Mouse (Mus musculus) forebrain, postnatal 0 days (tissue): ENCODE results near the gene Gdpd5. TPM values are rescaled to one million over a fixed set of nuclear protein-coding genes. Genes with fewer than 3 reads are reported as not detected.

Experiments used
- ATAC-seq: fragments of 200-750 bp; cut with Nextera tagmentation; 2 replicates; pipeline ENCODE4 v1.8.0; 2017; ENCODE audit warnings: mild to moderate bottlenecking, moderate library complexity
- DNase-seq: peaks from one replicate; pipeline ENCODE4 v3.0.0-alpha.2; 2015
- H3K27ac ChIP-seq: fragments of 300-500 bp; sonication (generic); 2 replicates; pipeline ENCODE4 v1.5.1; 2014; ENCODE audit warnings: low read depth, mild to moderate bottlenecking, antibody characterized with exemption, low read length, moderate library complexity, mixed read lengths
- H3K27me3 ChIP-seq: fragments of 300-500 bp; sonication (generic); 2 replicates; pipeline ENCODE4 v1.6.1; 2014; ENCODE audit warnings: mild to moderate bottlenecking, low read length, mixed read lengths; ENCODE audit not compliant: insufficient read depth
- H3K36me3 ChIP-seq: fragments of 300-500 bp; sonication (generic); 2 replicates; pipeline ENCODE4 v1.6.1; 2014; ENCODE audit warnings: mild to moderate bottlenecking, moderate library complexity; ENCODE audit not compliant: insufficient read depth
- H3K4me1 ChIP-seq: fragments of 300-500 bp; sonication (generic); 2 replicates; pipeline ENCODE4 v1.6.1; 2014; ENCODE audit warnings: antibody characterized with exemption; ENCODE audit not compliant: insufficient read depth
- H3K4me2 ChIP-seq: fragments of 300-500 bp; sonication (generic); 2 replicates; pipeline ENCODE4 v1.6.1; 2014; ENCODE audit warnings: low read depth, mild to moderate bottlenecking, moderate library complexity
- H3K4me3 ChIP-seq: fragments of 300-500 bp; sonication (generic); 2 replicates; pipeline ENCODE4 v1.5.1; 2014; ENCODE audit warnings: low read depth, low read length, mixed read lengths
- H3K9ac ChIP-seq: fragments of 300-500 bp; sonication (generic); 2 replicates; pipeline ENCODE4 v1.6.1; 2014; ENCODE audit warnings: mild to moderate bottlenecking
- H3K9me3 ChIP-seq: fragments of 300-500 bp; sonication (generic); 2 replicates; pipeline ENCODE4 v1.6.1; 2016; ENCODE audit warnings: low read length
- CTCF ChIP-seq: sonication (generic); IDR thresholded peaks from 2 replicates; pipeline ENCODE4 v1.5.1; 2016; ENCODE audit warnings: antibody characterized with exemption, control low read depth, low read depth
- WGBS: fragments of 180-500 bp; shearing (Covaris S2); extraction: QIAGEN DNeasy Blood & Tissue Kit; methylation state at CpG from one replicate; pipeline ENCODE4 v1.1.7; 2014; 5-methylcytosine and 5-hydroxymethylcytosine counted together
- polyA plus RNA-seq: library from polyadenylated mRNA; unstranded; fragments of >200 nt; fragmentation: Nextera tagmentation; extraction: Ambion mirVana; gene quantifications from 2 replicates; pipeline ENCODE4 v1.2.1, GENCODE M21; 2015
- total RNA-seq: library from RNA; depleted of rRNA; stranded (reverse); fragments of >200 nt; gene quantifications from 2 replicates; pipeline ENCODE4 v1.2.3, GENCODE M21; 2014

The Gdpd5 gene
- total and polyA plus RNA-seq, 2 experiments from 2014 or later: 38.2 to 41.2 TPM

- WGBS: 17% methylated on average over 4 of the region's 4 CpGs
- Histone ChIP-seq H3K27me3 (no peaks in the 10 kb centered on the region), H3K36me3 (peaks cover 20% of the 10 kb centered on the region), H3K4me2 (peak overlapping the region; percentile 77), H3K4me1 (peaks cover 28% of the 10 kb centered on the region), H3K4me3 (peak overlapping the region; percentile 68), H3K27ac (no peak overlapping the region), H3K9me3 (no peaks in the 10 kb centered on the region), H3K9ac (peak overlapping the region; percentile 35)
- peak; percentile 25 for TF ChIP-seq CTCF
- DNase-seq (peak; percentile 20), ATAC-seq (no peak)
These were observed 2.9 kb downstream of the Gdpd5 start for GRCm38 (mm10) chr7:99384101-99384611.

DNA sequence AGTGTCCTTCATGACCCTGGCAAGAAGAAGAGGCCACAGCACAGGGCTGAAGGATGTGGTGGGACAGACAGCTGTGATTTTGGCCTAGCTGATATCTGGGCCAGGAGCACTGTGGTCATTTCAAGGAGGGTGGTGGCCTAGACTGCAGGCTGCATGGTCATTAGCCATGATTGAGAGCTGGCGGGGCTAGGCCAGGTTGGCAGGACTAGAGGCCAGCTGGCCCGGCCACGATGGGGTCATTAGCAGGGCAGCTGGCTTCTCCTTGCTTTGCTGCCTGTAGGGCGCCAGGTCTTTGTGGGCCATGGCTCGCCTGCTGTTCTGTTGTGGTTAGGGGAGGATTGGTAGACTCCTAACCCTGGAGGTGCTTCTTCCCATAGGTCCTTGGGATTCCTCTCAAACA lies 4.8 kb downstream of the Gdpd5 start:
- no peak for DNase-seq
- Histone ChIP-seq H3K9ac (0 out of 2 replicates have a peak overlapping the region, but pooled peaks have one; percentile 0), H3K4me2 (no peak overlapping the region), H3K4me3 (no peak overlapping the region), H3K9me3 (no peaks in the 10 kb centered on the region), H3K36me3 (peaks cover 26% of the 10 kb centered on the region), H3K27me3 (no peaks in the 10 kb centered on the region), H3K4me1 (peaks cover 28% of the 10 kb centered on the region), H3K27ac (no peak overlapping the region)
- ATAC-seq: no peak
- no peak for TF ChIP-seq CTCF
- WGBS: 69% methylated on average over 5 of the region's 5 CpGs

GRCm38 (mm10) chr7:99386811-99387210 lies 5.6 kb downstream of the Gdpd5 start:
- Histone ChIP-seq H3K4me1 (peaks cover 28% of the 10 kb centered on the region), H3K9ac (no peak overlapping the region)
- DNase-seq: no peak

DNA sequence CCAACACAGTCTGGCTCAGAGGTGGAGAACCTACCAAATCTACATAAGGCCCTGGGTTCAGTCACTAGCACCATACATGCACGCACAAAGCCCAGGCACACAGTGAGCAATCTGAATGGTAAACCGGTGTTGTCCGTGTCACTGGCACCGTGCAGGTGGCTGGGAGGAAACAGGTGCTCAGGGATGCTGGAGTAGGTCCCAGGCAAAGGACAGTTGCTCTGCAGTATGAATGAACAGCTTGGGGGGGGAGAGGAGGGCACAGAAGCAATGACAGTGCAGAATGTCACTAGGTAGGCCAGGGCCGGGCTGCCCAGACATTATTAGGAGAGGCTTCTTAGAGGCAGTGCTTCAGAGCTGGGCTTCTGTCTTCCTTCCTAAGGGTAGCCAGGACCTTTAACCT lies 6.1 kb downstream of the Gdpd5 start:
- Histone ChIP-seq H3K4me3 (no peak overlapping the region), H3K27ac (no peak overlapping the region), H3K36me3 (peaks cover 26% of the 10 kb centered on the region), H3K4me2 (no peak overlapping the region), H3K27me3 (no peaks in the 10 kb centered on the region), H3K9me3 (no peaks in the 10 kb centered on the region), H3K4me1 (peaks cover 28% of the 10 kb centered on the region), H3K9ac (no peak overlapping the region)
- ATAC-seq (no peak), DNase-seq (no peak)
- no peak for TF ChIP-seq CTCF
- 86% methylated on average over 5 of the region's 5 CpGs for WGBS

More at GRCm38 (mm10) chr7:99386811-99387210, 5.6 kb downstream of the Gdpd5 start:
- no peak for ATAC-seq
- TF ChIP-seq CTCF: no peak
- Histone ChIP-seq H3K4me3 (no peak overlapping the region), H3K27ac (no peak overlapping the region), H3K36me3 (peaks cover 26% of the 10 kb centered on the region), H3K4me2 (no peak overlapping the region), H3K27me3 (no peaks in the 10 kb centered on the region), H3K9me3 (no peaks in the 10 kb centered on the region)
- 87% methylated on average over 4 of the region's 4 CpGs for WGBS

GRCm38 (mm10) chr7:99390559-99390958 lies 9.3 kb downstream of the Gdpd5 start:
- no peaks in the 10 kb centered on the region for H3K9me3 ChIP-seq

DNA sequence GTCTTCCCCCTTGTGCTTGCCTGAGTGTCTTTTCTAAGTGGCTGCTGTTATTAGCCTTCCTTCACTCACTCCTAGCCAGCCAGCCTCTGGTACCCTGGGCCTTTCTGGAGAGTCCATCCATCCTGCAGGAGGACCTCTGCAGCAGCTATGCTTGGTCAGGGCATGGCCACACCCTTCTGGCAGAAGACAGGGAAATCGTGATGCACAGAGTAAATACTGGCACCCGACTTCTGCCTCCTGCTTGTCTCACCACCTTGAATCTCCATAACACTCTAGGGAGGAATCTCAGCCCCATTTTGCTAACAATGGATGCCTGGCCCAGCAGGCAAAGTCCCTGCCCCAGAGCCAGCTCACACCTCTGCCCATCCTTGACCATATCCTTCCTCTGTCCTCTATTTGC lies 11.5 kb downstream of the Gdpd5 start:
- WGBS: 71% methylated on average over 2 of the region's 2 CpGs
- ATAC-seq (no peak), DNase-seq (no peak)
- Histone ChIP-seq H3K4me1 (no peaks in the 10 kb centered on the region), H3K27me3 (no peaks in the 10 kb centered on the region), H3K27ac (no peak overlapping the region), H3K4me2 (no peak overlapping the region), H3K9ac (no peak overlapping the region), H3K36me3 (peaks cover 18% of the 10 kb centered on the region), H3K9me3 (no peaks in the 10 kb centered on the region), H3K4me3 (no peak overlapping the region)
- no peak for TF ChIP-seq CTCF

More at GRCm38 (mm10) chr7:99390559-99390958, 9.3 kb downstream of the Gdpd5 start:
- 25% methylated on average over 4 of the region's 4 CpGs for WGBS
- DNase-seq (no peak), ATAC-seq (no peak)
- no peak overlapping the region for H3K27ac ChIP-seq
- no peak for TF ChIP-seq CTCF
- no peak overlapping the region for H3K4me3 ChIP-seq
- H3K36me3 ChIP-seq: peaks cover 26% of the 10 kb centered on the region
- H3K4me1 ChIP-seq: 0 out of 2 replicates have a peak, but pooled peaks cover 6% of the 10 kb centered on the region
- no peaks in the 10 kb centered on the region for H3K27me3 ChIP-seq
- no peak overlapping the region for H3K9ac ChIP-seq
- no peak overlapping the region for H3K4me2 ChIP-seq

DNA sequence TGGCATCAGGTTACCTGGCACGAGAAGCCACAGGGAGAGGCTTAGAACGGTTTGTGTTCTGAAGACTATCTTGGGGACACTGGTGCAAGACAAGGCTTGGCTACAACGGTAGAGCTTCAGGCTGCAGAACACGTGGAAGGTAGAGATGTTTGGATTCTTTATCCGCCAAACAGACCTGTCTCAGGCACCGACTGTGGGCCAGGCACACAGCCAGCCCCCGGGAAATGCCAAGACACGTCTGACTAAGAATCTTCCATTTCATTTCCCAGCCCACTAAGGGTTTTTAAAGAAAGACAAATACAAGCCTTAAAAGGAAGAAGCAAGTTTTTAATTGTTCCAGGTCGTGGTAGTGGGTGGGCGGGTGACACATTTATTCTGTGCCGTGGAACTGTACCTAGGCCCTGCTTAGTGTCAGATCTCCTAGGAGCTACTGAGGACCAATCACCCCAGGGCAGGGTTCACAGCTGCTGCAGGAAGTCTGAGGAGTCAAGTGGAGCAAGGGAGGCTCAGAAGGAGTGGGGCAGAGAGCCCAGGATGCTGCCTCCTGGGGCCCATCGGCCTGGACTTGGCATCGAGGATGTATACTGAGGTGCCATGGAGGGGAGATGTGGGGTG lies 12.6 kb downstream of the Gdpd5 start:
- ATAC-seq: no peak
- no peak overlapping the region for H3K4me2 ChIP-seq
- no peaks in the 10 kb centered on the region for H3K9me3 ChIP-seq
- no peak for DNase-seq
- no peak for TF ChIP-seq CTCF
- H3K9ac ChIP-seq: no peak overlapping the region
- WGBS: 67% methylated on average over 13 of the region's 13 CpGs
- H3K27me3 ChIP-seq: no peaks in the 10 kb centered on the region
- no peaks in the 10 kb centered on the region for H3K4me1 ChIP-seq
- no peak overlapping the region for H3K4me3 ChIP-seq
- H3K36me3 ChIP-seq: peaks cover 9% of the 10 kb centered on the region
- no peak overlapping the region for H3K27ac ChIP-seq
